Mouse (Mus musculus) 3T3-L1 (cell line): Measurements from ENCODE around the gene Tpbpa.
"Not testable (repeated sequence)": the region's sequence is repeated elsewhere in the genome, so short reads cannot be mapped to it uniquely, and the experiment has no call there.

Experiments used
- DNase-seq: peaks from one replicate; pipeline ENCODE4 v3.0.0-alpha.2; 2015; ENCODE audit warnings: low read depth, low spot score

The Tpbpa gene

GRCm38 (mm10) chr13:60941884-60942283, at the start of gene Tpbpa:
Gene Tpbpa (minus strand): TSS chr13:60941984.
- not testable (repeated sequence) for DNase-seq

GRCm38 (mm10) chr13:60986915-60987314, 45.1 kb upstream of the Tpbpa start:
- not testable (repeated sequence) for DNase-seq

GRCm38 (mm10) chr13:60972319-60972718, 30.5 kb upstream of the Tpbpa start:
- DNase-seq, result peak; percentile 47

- not testable (repeated sequence) for DNase-seq
Measured at GRCm38 (mm10) chr13:60963985-60964384, 22.2 kb upstream of the Tpbpa start.

GRCm38 (mm10) chr13:60961706-60962105, 19.9 kb upstream of the Tpbpa start:
- DNase-seq, result peak; percentile 27

GRCm38 (mm10) chr13:60936500-60936901, 5.3 kb downstream of the Tpbpa start, which contains the start of the genes Gm49391 and Ctla2a:
Gene Gm49391 (minus strand): TSS chr13:60936571.
Gene Ctla2a (minus strand): TSS chr13:60936625.
- DNase-seq, result peak; percentile 86

GRCm38 (mm10) chr13:60935490-60935889, 6.3 kb downstream of the Tpbpa start, which contains the start of gene Gm49393:
Gene Gm49393 (minus strand): TSS chr13:60935590.
- not testable (repeated sequence) for DNase-seq

- DNase-seq, result not testable (repeated sequence)
Measured at GRCm38 (mm10) chr13:60904780-60905179, 37.0 kb downstream of the Tpbpa start, which contains the start of gene Tpbpb. Gene Tpbpb (minus strand): TSS chr13:60904880.

GRCm38 (mm10) chr13:60897328-60897727, 44.5 kb downstream of the Tpbpa start, which contains the start of gene Ctla2b:
Gene Ctla2b (minus strand): TSS chr13:60897447.
- DNase-seq, result peak; percentile 90

- not testable (repeated sequence) for DNase-seq
Measured at GRCm38 (mm10) chr13:60896794-60897193, 45.0 kb downstream of the Tpbpa start, which contains the start of gene Gm49392. Gene Gm49392 (minus strand): TSS chr13:60896894.

- DNase-seq, result no peak
Measured at GRCm38 (mm10) chr13:60895406-60896160, 46.2 kb downstream of the Tpbpa start.

- no peak for DNase-seq
Measured at GRCm38 (mm10) chr13:60892301-60892700, 49.5 kb downstream of the Tpbpa start.
